Mouse (Mus musculus): ENCODE data around the gene Vmn2r35. TPM values are rescaled to one million over a fixed set of nuclear protein-coding genes. Genes with fewer than 3 reads are reported as not detected.

Gene Vmn2r35
- not detected in 2 replicates for polyA plus RNA-seq (2012; rRNA removed)

GRCm38 (mm10) chr7:7819767-7820166 lies at the start of gene Vmn2r35:
Vmn2r35 (minus strand) TSS chr7:7819867.

Other genes with a start within 250 kb of the Vmn2r35 start
- not detected in 2 replicates for gene Vmn2r34, start 130.4 kb downstream of the Vmn2r35 start, polyA plus RNA-seq (2012; rRNA removed)
- not detected in 2 replicates for gene Vmn2r36, start 82.6 kb upstream of the Vmn2r35 start, polyA plus RNA-seq (2012; rRNA removed)